Comparison of ENCODE assay signal across 19 mouse cellular contexts in genomic region chr19:34312151-34312728, GRCm38 (mm10). TPM values are rescaled to one million over a fixed set of nuclear protein-coding genes. Genes with fewer than 3 reads are reported as not detected.
DNase-seq lines count a peak whose midpoint lies in the region; ATAC-seq and TF ChIP-seq lines count a peak whose summit lies in the region.
"Had no signal": no experiment of that assay in that cellular context is flagged by ENCODE, and none has a peak within 500 bp of the region (broad histone marks: within the 10 kb centered on the region; RNA-seq: fewer than 3 reads in every experiment).

No protein-coding gene starts in this region.

- no peak overlapping the region for H3K27ac ChIP-seq in layer of hippocampus, adult 2 months
- H3K27ac ChIP-seq in CH12.LX (ENCODE audit: insufficient read depth, low read depth) = no peak overlapping the region
- H3K27ac ChIP-seq in midbrain, postnatal 0 days (ENCODE audit: low read depth, low read length) = no peak overlapping the region
- H3K27ac ChIP-seq: forebrain, embryonic 15.5 days; gastrocnemius, adult 2 months; hindbrain, postnatal 0 days; limb, embryonic 15.5 days; lung, embryonic 15.5 days; stomach, embryonic 15.5 days had no signal

- in situ Hi-C loops in CH12.LX (cut with MboI; ENCODE audit: low pct_ligation_motif_present, low pct_unique_long_range_greater_than_20kb, low sequenced_read_pairs) (no loop called here), Patski (cut with MboI; ENCODE audit: low pct_unique_long_range_greater_than_20kb) (no loop called here)

- no peaks in the 10 kb centered on the region for H3K79me2 ChIP-seq in CH12.LX (replicated peaks; ENCODE audit: control insufficient read depth, extremely low read depth, insufficient read depth, poor library complexity, severe bottlenecking)

- WGBS in midbrain, postnatal 0 days = 76% methylated on average over 5 of the region's 5 CpGs

- TF ChIP-seq EP300 in CH12.LX (IDR thresholded peaks at IDR 0.05; ENCODE audit: low read length) = no peak

- no peak for DNase-seq in layer of hippocampus, adult 2 months (ENCODE audit: low spot score in 2 of 2)
- no peak for DNase-seq in layer of hippocampus, adult 9-10 months (ENCODE audit: low spot score)
- no peak for DNase-seq in CH12.LX (ENCODE audit: extremely low read depth)
- no peak for DNase-seq in Patski (ENCODE audit: low read depth, low spot score)
- peak; percentile 66 for DNase-seq in thymus, postnatal 14 days
- no peak for DNase-seq in midbrain, postnatal 0 days (ENCODE audit: low spot score)
- DNase-seq: cerebellum, postnatal 14 days; gastrocnemius, adult 2 months; heart, adult 18-20 months; kidney, adult 8-10 months; layer of hippocampus, postnatal 36 days; midbrain, embryonic 14.5 days had no signal

- H3K36me3 ChIP-seq in CH12.LX (replicated peaks in 1 of 2; ENCODE audit: control insufficient read depth in 1 of 2, insufficient read depth in 1 of 2, low read length in 1 of 2) = peaks cover 47 to 75% of the 10 kb centered on the region in 2 experiments
- no peaks in the 10 kb centered on the region for H3K36me3 ChIP-seq in midbrain, postnatal 0 days (ENCODE audit: insufficient read depth, low read length)
- H3K36me3 ChIP-seq: forebrain, embryonic 15.5 days; limb, embryonic 15.5 days; lung, embryonic 15.5 days; stomach, embryonic 15.5 days had no signal

- peak; percentile 65 for TF ChIP-seq RAD21 in CH12.LX (IDR thresholded peaks at IDR 0.05; ENCODE audit: low read depth, low read length)

- H3K9me3 ChIP-seq in CH12.LX (replicated peaks; ENCODE audit: low read length) = no peaks in the 10 kb centered on the region
- H3K9me3 ChIP-seq in midbrain, postnatal 0 days (ENCODE audit: low read length) = no peaks in the 10 kb centered on the region
- H3K9me3 ChIP-seq: forebrain, embryonic 15.5 days; limb, embryonic 15.5 days; lung, embryonic 15.5 days; stomach, embryonic 15.5 days had no signal

- dilution Hi-C loops in CH12.LX (cut with MboI; ENCODE audit: extremely low pct_ligation_motif_present, extremely low pct_unique_long_range_greater_than_20kb, low sequenced_read_pairs) = no loop called here

- H3K27me3 ChIP-seq in CH12.LX (replicated peaks) (no peaks in the 10 kb centered on the region), Patski (no peaks in the 10 kb centered on the region)
- no peaks in the 10 kb centered on the region for H3K27me3 ChIP-seq in midbrain, postnatal 0 days (ENCODE audit: insufficient read depth, low read length)
- H3K27me3 ChIP-seq: forebrain, embryonic 15.5 days; limb, embryonic 15.5 days; lung, embryonic 15.5 days; stomach, embryonic 15.5 days had no signal

- no peak for ATAC-seq in Patski
- no peak for ATAC-seq in midbrain, postnatal 0 days (ENCODE audit: low FRiP score)
- ATAC-seq in granulocyte monocyte progenitor cell, adult 5-6 weeks (replicated peaks; ENCODE audit: poor library complexity, severe bottlenecking) = no peak
- ATAC-seq: forebrain, embryonic 15.5 days; hindbrain, postnatal 0 days had no signal

- H3K4me3 ChIP-seq in layer of hippocampus, adult 2 months = no peak overlapping the region
- H3K4me3 ChIP-seq in CH12.LX (replicated peaks in 1 of 3; ENCODE audit: low read depth in 2 of 3, low read length in 2 of 3, poor library complexity in 1 of 3) = no peak overlapping the region
- no peak overlapping the region for H3K4me3 ChIP-seq in midbrain, postnatal 0 days (ENCODE audit: low read depth, low read length)
- H3K4me3 ChIP-seq: forebrain, embryonic 15.5 days; gastrocnemius, adult 2 months; limb, embryonic 15.5 days; lung, embryonic 15.5 days; stomach, embryonic 15.5 days had no signal

- H3K4me2 ChIP-seq in CH12.LX (ENCODE audit: insufficient read depth, low read depth, poor library complexity, severe bottlenecking) = no peak overlapping the region
- H3K4me2 ChIP-seq in midbrain, postnatal 0 days (ENCODE audit: low read depth, low read length, poor library complexity, severe bottlenecking) = no peak overlapping the region
- H3K4me2 ChIP-seq: forebrain, embryonic 15.5 days; limb, embryonic 15.5 days; lung, embryonic 15.5 days; stomach, embryonic 15.5 days had no signal

- no peak overlapping the region for H3K9ac ChIP-seq in CH12.LX (ENCODE audit: insufficient read depth, low read depth)
- H3K9ac ChIP-seq in midbrain, postnatal 0 days (replicated peaks; ENCODE audit: low read length, poor library complexity, severe bottlenecking) = no peak overlapping the region
- H3K9ac ChIP-seq: forebrain, embryonic 15.5 days; limb, embryonic 15.5 days; lung, embryonic 15.5 days; stomach, embryonic 15.5 days had no signal

- peaks cover 0 to 14% of the 10 kb centered on the region in 2 experiments; a peak in 1 of 4 replicates for H3K4me1 ChIP-seq in CH12.LX (ENCODE audit: control insufficient read depth in 1 of 2, insufficient read depth in 2 of 2)
- H3K4me1 ChIP-seq in midbrain, postnatal 0 days (ENCODE audit: insufficient read depth, low read length) = no peaks in the 10 kb centered on the region
- H3K4me1 ChIP-seq: forebrain, embryonic 15.5 days; limb, embryonic 15.5 days; lung, embryonic 15.5 days had no signal

- CTCF ChIA-PET in Patski (lab: Charles Lee) = no interaction called here

- POLR2A ChIA-PET in Patski (lab: Charles Lee) = no interaction called here

- TF ChIP-seq CTCF in layer of hippocampus, adult 2 months (conservative IDR thresholded peaks at IDR 0.05) = peak; percentile 13; the same call in 1 of the 2 replicates
- peak in 1 of 2 experiments; percentile 65; a peak in 2 of 4 replicates for TF ChIP-seq CTCF in CH12.LX (conservative IDR thresholded peaks at IDR 0.05 in 1 of 2, IDR thresholded peaks at IDR 0.05 in 1 of 2; ENCODE audit: low read depth in 2 of 2, low read length in 2 of 2)
- TF ChIP-seq CTCF in Patski (IDR thresholded peaks at IDR 0.05) = peak; percentile 30
- TF ChIP-seq CTCF in midbrain, postnatal 0 days (IDR thresholded peaks at IDR 0.05) = no peak

- no peak for TF ChIP-seq POLR2A in CH12.LX (IDR thresholded peaks at IDR 0.05; ENCODE audit: low read depth, low read length)

TF ChIP-seq in CH12.LX, 34 proteins besides CTCF, POLR2A, EP300 and RAD21:
- TF ChIP-seq MAFK (IDR thresholded peaks at IDR 0.05; ENCODE audit: insufficient replicate concordance, low read length) = peak; percentile 68
- no peak for TF ChIP-seq UBTF (IDR thresholded peaks at IDR 0.05; ENCODE audit: low read depth, low read length)
- no peak for TF ChIP-seq TCF12 (IDR thresholded peaks at IDR 0.05; ENCODE audit: low read depth, low read length)
- no peak for TF ChIP-seq KAT2A (IDR thresholded peaks at IDR 0.05; ENCODE audit: insufficient replicate concordance, low read length)
- peak; percentile 82 for TF ChIP-seq SMC3 (IDR thresholded peaks at IDR 0.05; ENCODE audit: low read depth, low read length)

RNA-seq across cellular contexts. Expression of gene Fas, which starts 21.8 kb away (rescaled TPM):
- total RNA-seq in layer of hippocampus, adult 2 months (2021) = 1 to 10 TPM; 1.5 to 2.9 TPM
- total RNA-seq in CH12.LX (2012; rRNA removed) (22.4 and 38.3 TPM in 2 replicates), CH12.LX (2014; rRNA removed) (54.1 and 60.8 TPM in 2 replicates)
- polyA plus RNA-seq in CH12.LX (2012; ENCODE audit: insufficient read length, low read depth) (20.8 and 24.3 TPM in 2 replicates), Patski (2021) (21.0 TPM)
- total RNA-seq in midbrain, postnatal 0 days (2014; rRNA removed) = 0.19 and 0.66 TPM in 2 replicates
- 1.4 and 1.9 TPM in 2 replicates for polyA plus RNA-seq in midbrain, postnatal 0 days (2015; fragmentation: Nextera tagmentation; extraction: Ambion mirVana)
- 2.7 TPM in 1 of 2 replicates, not detected in the other for total RNA-seq in granulocyte monocyte progenitor cell, adult 5-6 weeks (2014; fragmentation: Nextera tagmentation)
- total RNA-seq in granulocyte monocyte progenitor cell, adult 5-6 weeks (2017) = 0.15 and 3.4 TPM in 2 replicates

RNA-seq across cellular contexts. Expression of gene Acta2, which starts 56.9 kb away (rescaled TPM):
- total RNA-seq in layer of hippocampus, adult 2 months (2021) = 10 to 100 TPM; 12.2 to 18.3 TPM
- total RNA-seq in CH12.LX (2012; rRNA removed) = not detected in 2 replicates
- total RNA-seq in CH12.LX (2014; rRNA removed) = 0.13 TPM in 1 of 2 replicates, not detected in the other
- 0.31 and 0.52 TPM in 2 replicates for polyA plus RNA-seq in CH12.LX (2012; ENCODE audit: insufficient read length, low read depth)
- polyA plus RNA-seq in Patski (2021) = 787 TPM
- total RNA-seq in midbrain, postnatal 0 days (2014; rRNA removed) = 3.7 and 10.0 TPM in 2 replicates
- 9.6 and 11.8 TPM in 2 replicates for polyA plus RNA-seq in midbrain, postnatal 0 days (2015; fragmentation: Nextera tagmentation; extraction: Ambion mirVana)
- 2.1 TPM in 1 of 2 replicates, not detected in the other for total RNA-seq in granulocyte monocyte progenitor cell, adult 5-6 weeks (2014; fragmentation: Nextera tagmentation)
- total RNA-seq in granulocyte monocyte progenitor cell, adult 5-6 weeks (2017) = 0.17 and 0.21 TPM in 2 replicates
- total RNA-seq: hematopoietic stem cell, adult 5-6 weeks had no signal

Comparison
In these comparisons a context has a peak if more than half of its experiments do, and no peak if none do; other contexts are left out.
1. RNA of gene Fas, which starts 21.8 kb away (total RNA-seq): 22.4 to 60.8 TPM in CH12.LX; 1.5 to 2.9 TPM in layer of hippocampus, adult 2 months, 0.15 to 3.4 TPM in granulocyte monocyte progenitor cell, adult 5-6 weeks and 0.19 to 0.66 TPM in midbrain, postnatal 0 days; every median in the first group is over 4 times any median in the second.